Mouse (Mus musculus): ENCODE measurements at regions not wholly inside any gene's neighbourhood (a gene's known extent, or its start where the extent isn't known, plus 50 kb on each side); places are given as distances from the start of the nearest gene placed in this dataset.
A peak's percentile ranks its signal among the peaks of the same experiment; 100 is the strongest.

DNA sequence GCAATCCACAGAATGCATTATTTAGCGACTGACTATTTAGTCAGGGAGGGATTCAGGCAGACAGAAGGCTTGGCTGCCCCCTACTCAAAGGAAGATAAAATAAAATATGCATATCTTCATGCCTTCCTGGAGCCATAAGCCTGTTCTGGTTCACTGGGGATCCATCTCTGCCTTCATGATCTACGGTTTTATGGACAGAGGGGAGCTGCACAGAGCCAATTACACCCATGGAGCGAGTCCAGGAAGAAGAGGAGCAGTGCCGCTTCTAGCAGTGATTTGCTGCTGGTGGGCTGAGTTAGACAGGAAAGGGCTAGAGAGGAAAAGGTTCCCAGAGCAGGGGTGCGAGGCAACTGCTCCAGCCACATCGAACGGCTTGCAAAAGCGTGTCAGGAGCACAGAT, 248.2 kb upstream of the Camk1g start:
- H3K4me3 ChIP-seq, result no peak overlapping the region
- no peak overlapping the region for H3K9ac ChIP-seq
- ATAC-seq (ENCODE audit: insufficient number of reproducible peaks, low FRiP score, low TSS enrichment, low read depth), result no peak
- H3K4me2 ChIP-seq, result no peak overlapping the region
- H3K27ac ChIP-seq, result no peak overlapping the region
- no peaks in the 10 kb centered on the region for H3K36me3 ChIP-seq
- no peaks in the 10 kb centered on the region for H3K27me3 ChIP-seq
- no peaks in the 10 kb centered on the region for H3K9me3 ChIP-seq
- 45% methylated on average over 8 of the region's 8 CpGs for WGBS
- 0 out of 2 replicates have a peak, but pooled peaks cover 3% of the 10 kb centered on the region for H3K4me1 ChIP-seq

DNA sequence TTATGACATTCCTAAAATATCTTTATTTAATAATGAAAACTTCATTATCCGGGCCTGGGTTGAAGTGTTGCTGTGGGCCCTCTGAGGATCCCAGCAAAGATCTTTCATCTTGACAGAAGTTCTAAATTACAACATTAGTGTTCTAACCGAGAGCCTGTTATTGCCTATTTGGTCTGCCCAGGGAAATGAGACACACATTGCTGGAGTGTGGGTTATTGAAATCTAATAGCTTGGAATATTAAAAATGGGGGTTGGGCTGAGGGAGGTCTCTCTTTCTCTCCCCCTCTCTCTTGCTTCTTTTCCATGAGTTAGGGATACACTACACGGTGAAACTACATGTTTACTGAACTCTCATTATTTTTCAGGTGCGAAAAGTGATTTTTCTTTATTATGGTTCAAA, 240.4 kb upstream of the Camk1g start:
- 47% methylated on average over 4 of the region's 4 CpGs for WGBS
- Histone ChIP-seq H3K9ac (no peak overlapping the region), H3K36me3 (no peaks in the 10 kb centered on the region), H3K4me1 (no peaks in the 10 kb centered on the region), H3K4me3 (no peak overlapping the region), H3K4me2 (no peak overlapping the region), H3K27me3 (no peaks in the 10 kb centered on the region), H3K9me3 (no peaks in the 10 kb centered on the region), H3K27ac (no peak overlapping the region)
- ATAC-seq (ENCODE audit: insufficient number of reproducible peaks, low FRiP score, low TSS enrichment, low read depth), result no peak

DNA sequence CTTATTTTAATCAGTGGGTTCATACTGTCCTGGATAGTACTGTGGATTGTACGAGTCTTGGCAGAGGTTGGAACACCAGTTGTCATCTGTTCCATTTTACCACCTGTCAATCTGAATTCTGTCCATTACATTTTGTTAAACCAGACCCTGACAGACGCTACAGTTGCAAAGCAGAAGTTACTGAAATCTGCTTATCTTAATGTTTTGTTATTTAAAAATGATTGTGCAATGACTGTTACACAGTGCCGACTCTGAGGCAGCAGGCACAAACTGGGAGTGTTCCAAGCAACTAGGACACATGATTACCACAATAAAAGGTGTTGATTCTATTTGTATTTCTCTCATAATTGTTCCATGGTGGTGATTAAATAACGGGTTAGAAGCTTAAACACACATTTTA, 229.8 kb upstream of the Camk1g start:
- H3K27me3 ChIP-seq, result no peaks in the 10 kb centered on the region
- no peak overlapping the region for H3K27ac ChIP-seq
- H3K9ac ChIP-seq, result no peak overlapping the region
- no peak for ATAC-seq (ENCODE audit: insufficient number of reproducible peaks, low FRiP score, low TSS enrichment, low read depth)
- H3K36me3 ChIP-seq, result no peaks in the 10 kb centered on the region
- H3K4me2 ChIP-seq, result no peak overlapping the region
- 64% methylated on average over 4 of the region's 4 CpGs for WGBS
- H3K4me1 ChIP-seq, result no peaks in the 10 kb centered on the region
- H3K9me3 ChIP-seq, result no peaks in the 10 kb centered on the region
- no peak overlapping the region for H3K4me3 ChIP-seq

DNA sequence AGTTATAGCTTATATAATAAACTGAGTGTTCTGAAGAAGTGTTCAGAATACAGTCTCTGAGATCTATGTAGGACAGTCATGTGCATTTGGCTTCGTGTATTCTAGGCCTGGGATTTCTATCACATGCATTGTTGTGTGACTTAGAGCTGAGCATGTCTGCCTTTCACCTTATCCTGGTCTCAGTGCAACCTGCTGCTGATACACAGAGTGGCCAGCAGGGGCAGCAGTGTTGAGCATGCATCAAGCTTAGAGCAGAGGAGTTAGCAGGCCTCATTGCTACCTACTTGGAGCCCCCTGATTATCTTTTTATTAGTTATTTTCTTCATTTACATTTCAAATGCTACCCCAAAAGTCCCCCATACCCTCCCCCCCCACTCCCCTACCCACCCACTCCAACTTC, 229.1 kb upstream of the Camk1g start:
- 46% methylated on average over 1 of the region's 1 CpGs for WGBS
- Histone ChIP-seq H3K4me2 (no peak overlapping the region), H3K4me1 (no peaks in the 10 kb centered on the region)

DNA sequence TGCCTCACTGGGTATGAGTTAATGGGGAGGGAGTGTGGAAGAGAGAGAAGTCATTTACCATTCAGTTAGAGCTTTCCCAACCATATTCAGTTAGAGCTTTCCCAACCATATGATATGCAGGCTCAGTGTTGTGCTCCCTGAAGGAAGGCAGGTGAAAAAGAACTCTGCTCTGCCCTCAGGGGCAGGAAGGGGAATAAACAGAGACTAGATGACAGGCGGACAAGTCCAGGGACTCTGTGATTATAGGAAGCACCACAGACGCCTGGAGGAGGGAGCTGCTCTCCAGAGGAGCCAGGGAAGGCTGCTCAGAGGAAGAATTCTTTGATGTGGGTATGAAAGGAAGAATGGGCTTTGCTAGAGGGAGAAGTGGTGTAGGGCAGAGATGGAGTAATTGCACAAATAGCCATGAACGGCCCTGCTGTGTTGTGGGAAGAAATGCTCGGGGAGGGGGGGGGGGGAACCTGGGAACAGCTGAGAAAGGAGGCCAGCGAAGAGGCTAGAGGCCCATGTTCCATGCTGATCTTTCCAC, 220.3 kb upstream of the Camk1g start:
- H3K4me1 ChIP-seq, result peaks cover 11% of the 10 kb centered on the region; the same call in 1 of the 2 replicates
- no peaks in the 10 kb centered on the region for H3K9me3 ChIP-seq
- H3K36me3 ChIP-seq, result no peaks in the 10 kb centered on the region
- no peak for ATAC-seq (ENCODE audit: insufficient number of reproducible peaks, low FRiP score, low TSS enrichment, low read depth)
- H3K4me3 ChIP-seq, result no peak overlapping the region
- no peak overlapping the region for H3K9ac ChIP-seq
- H3K27ac ChIP-seq, result no peak overlapping the region
- 17% methylated on average over 5 of the region's 5 CpGs for WGBS
- no peaks in the 10 kb centered on the region for H3K27me3 ChIP-seq
- no peak overlapping the region for H3K4me2 ChIP-seq

More for the DNA sequence above, 229.1 kb upstream of the Camk1g start:
- Histone ChIP-seq H3K27ac (no peak overlapping the region), H3K9me3 (no peaks in the 10 kb centered on the region), H3K4me3 (no peak overlapping the region), H3K27me3 (no peaks in the 10 kb centered on the region), H3K9ac (no peak overlapping the region), H3K36me3 (no peaks in the 10 kb centered on the region)
- ATAC-seq (ENCODE audit: insufficient number of reproducible peaks, low FRiP score, low TSS enrichment, low read depth), result no peak

DNA sequence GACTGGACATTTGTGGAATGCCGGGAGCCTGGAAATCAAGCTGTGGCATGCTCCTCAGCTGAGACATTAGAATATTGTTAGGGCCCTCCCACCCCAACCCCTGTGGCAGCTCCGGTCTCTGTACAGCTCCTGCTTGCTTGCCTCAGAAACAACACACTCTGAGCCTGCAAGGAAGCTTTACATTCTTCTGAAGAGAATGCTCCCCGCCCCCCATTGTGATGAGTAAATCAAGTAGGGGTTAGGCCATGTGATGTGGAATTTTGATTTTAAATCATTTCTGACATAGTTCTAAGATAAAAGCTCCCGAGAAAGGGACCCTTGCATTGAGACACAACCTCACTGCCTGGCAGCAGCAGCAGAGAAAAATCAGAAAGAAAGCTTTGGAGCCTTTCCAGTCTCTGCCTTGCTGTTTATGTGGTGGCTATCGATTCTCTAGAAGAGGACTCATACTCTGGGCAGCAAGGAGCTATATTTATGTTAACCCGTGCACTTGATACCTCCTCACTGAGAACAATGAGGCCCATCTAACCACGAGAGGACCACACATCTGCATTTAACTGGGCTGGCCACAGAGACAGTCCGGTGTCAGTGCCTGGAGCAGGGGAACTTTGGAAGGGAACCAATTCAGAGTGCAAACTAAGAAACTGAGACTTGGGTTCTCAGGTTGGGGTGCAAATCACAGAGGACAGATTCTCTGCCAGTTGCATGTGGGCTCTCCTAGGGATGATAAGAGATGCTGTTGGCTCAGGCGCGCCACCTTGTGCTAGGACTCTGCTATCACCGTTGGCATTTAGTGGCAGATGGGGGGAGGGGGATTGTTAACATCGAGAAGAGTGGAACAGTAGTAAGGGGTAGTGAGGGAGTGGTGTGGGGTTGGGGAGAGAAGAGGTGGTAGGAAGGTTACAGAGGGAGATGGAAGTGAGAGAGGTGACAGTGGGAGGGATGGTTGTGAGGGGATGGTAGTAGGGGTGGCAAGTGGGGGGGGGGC, 218.7 kb upstream of the Camk1g start:
- 24% methylated on average over 12 of the region's 12 CpGs for WGBS
- peak overlapping the region; percentile 50 for H3K27ac ChIP-seq
- no peak for ATAC-seq (ENCODE audit: insufficient number of reproducible peaks, low FRiP score, low TSS enrichment, low read depth)

DNA sequence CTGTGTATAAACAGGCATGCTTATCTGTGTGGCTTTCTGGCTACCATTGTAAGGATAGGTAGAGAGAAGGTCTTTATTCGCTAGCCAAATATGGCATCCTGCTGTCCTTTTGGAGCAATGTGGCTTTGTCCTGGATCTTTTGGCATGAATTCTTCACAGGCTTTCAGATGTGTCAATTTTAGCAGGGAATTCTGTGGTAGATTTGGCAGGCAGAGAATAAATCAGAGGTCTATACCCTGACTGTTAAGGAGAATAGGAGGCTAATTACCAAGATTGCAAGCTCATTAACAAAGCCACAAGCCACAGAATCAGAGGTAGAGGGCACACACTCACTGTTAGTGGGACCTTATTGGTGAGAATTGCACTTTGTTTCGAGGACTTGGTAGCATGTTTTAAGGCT, 217.2 kb upstream of the Camk1g start:
- Histone ChIP-seq H3K36me3 (no peaks in the 10 kb centered on the region), H3K4me1 (peaks cover 11% of the 10 kb centered on the region; the same call in 1 of the 2 replicates), H3K27me3 (no peaks in the 10 kb centered on the region), H3K4me2 (no peak overlapping the region), H3K27ac (no peak overlapping the region), H3K9ac (no peak overlapping the region), H3K4me3 (no peak overlapping the region), H3K9me3 (no peaks in the 10 kb centered on the region)
- 81% methylated on average over 2 of the region's 2 CpGs for WGBS
- no peak for ATAC-seq (ENCODE audit: insufficient number of reproducible peaks, low FRiP score, low TSS enrichment, low read depth)

More for the DNA sequence above, 218.7 kb upstream of the Camk1g start:
- Histone ChIP-seq H3K36me3 (no peaks in the 10 kb centered on the region), H3K4me1 (peaks cover 11% of the 10 kb centered on the region; the same call in 1 of the 2 replicates), H3K4me3 (no peak overlapping the region), H3K9ac (no peak overlapping the region), H3K9me3 (no peaks in the 10 kb centered on the region), H3K4me2 (no peak overlapping the region), H3K27me3 (no peaks in the 10 kb centered on the region)

DNA sequence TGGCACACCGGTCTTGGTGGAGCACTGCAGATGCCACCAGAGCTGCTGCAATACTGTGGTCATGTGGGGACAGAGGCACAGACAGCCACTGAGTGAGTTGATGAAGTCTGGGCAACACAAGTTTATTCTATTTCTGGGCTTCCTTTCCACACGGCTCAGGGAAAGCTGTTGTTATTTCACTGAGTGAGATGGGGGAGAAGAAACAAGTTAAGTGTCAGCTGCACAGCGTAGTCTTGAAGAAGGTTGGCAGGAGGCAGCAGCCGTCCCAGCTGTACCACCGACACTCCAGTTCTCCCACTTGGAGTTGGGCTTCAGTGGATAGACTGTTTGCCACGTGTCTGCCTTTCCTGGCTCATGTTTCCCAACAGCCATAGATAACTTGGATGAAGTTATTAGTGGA, 216.8 kb upstream of the Camk1g start:
- H3K27ac ChIP-seq, result no peak overlapping the region

DNA sequence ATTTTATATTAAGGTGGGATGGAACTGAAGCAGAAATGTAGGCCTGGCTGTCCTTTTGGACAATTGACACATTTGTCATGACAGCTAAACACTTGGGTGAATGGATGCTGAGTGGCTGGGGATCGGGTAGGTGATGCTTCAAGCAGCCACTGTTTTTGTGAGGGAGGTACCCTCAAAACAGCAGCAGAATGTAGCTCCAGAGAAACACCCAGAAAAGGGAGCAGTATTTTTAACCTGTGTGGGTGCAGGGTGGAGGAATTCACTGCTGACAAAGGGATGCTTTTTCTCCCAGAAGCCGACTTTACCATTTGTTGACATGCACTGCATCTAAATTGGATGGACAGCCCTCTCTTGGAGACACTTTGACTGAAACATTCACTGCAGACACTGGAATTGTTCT, 213.7 kb upstream of the Camk1g start:
- Histone ChIP-seq H3K4me1 (peaks cover 9% of the 10 kb centered on the region; the same call in 1 of the 2 replicates), H3K4me3 (no peak overlapping the region), H3K9ac (no peak overlapping the region), H3K9me3 (no peaks in the 10 kb centered on the region), H3K27me3 (no peaks in the 10 kb centered on the region), H3K4me2 (no peak overlapping the region), H3K27ac (no peak overlapping the region), H3K36me3 (no peaks in the 10 kb centered on the region)
- ATAC-seq (ENCODE audit: insufficient number of reproducible peaks, low FRiP score, low TSS enrichment, low read depth), result no peak
- WGBS, result 69% methylated on average over 2 of the region's 2 CpGs

More for the DNA sequence above, 216.8 kb upstream of the Camk1g start:
- no peak for ATAC-seq (ENCODE audit: insufficient number of reproducible peaks, low FRiP score, low TSS enrichment, low read depth)
- H3K4me1 ChIP-seq, result peaks cover 11% of the 10 kb centered on the region; the same call in 1 of the 2 replicates
- no peaks in the 10 kb centered on the region for H3K9me3 ChIP-seq
- H3K4me3 ChIP-seq, result no peak overlapping the region
- no peak overlapping the region for H3K9ac ChIP-seq
- no peaks in the 10 kb centered on the region for H3K36me3 ChIP-seq
- WGBS, result 54% methylated on average over 6 of the region's 6 CpGs
- H3K4me2 ChIP-seq, result no peak overlapping the region
- H3K27me3 ChIP-seq, result no peaks in the 10 kb centered on the region

DNA sequence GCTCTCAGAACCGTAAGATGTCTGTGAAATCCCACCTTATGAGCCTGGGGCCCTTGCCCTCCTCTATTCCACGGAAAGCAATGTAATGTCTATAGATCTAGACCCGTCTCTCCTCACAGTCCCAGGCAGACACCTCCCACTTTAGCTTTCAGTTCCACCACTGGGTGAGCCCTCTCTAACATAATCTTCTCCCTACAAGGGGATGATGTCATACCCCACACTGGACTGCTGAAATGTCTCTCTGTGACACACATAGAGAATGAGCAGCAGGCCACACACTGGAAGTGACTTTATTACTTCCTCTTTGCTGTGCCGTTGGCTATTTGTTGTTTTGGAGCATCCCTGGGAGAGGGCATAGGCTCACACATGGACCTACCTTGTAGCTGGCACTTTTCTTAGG, 210.3 kb upstream of the Camk1g start:
- ATAC-seq (ENCODE audit: insufficient number of reproducible peaks, low FRiP score, low TSS enrichment, low read depth), result no peak
- no peaks in the 10 kb centered on the region for H3K36me3 ChIP-seq
- no peak overlapping the region for H3K9ac ChIP-seq
- H3K9me3 ChIP-seq, result no peaks in the 10 kb centered on the region
- 59% methylated on average over 4 of the region's 4 CpGs for WGBS
- no peaks in the 10 kb centered on the region for H3K27me3 ChIP-seq
- no peak overlapping the region for H3K4me2 ChIP-seq
- 0 out of 2 replicates have a peak, but pooled peaks cover 4% of the 10 kb centered on the region for H3K4me1 ChIP-seq
- H3K27ac ChIP-seq, result no peak overlapping the region
- no peak overlapping the region for H3K4me3 ChIP-seq

DNA sequence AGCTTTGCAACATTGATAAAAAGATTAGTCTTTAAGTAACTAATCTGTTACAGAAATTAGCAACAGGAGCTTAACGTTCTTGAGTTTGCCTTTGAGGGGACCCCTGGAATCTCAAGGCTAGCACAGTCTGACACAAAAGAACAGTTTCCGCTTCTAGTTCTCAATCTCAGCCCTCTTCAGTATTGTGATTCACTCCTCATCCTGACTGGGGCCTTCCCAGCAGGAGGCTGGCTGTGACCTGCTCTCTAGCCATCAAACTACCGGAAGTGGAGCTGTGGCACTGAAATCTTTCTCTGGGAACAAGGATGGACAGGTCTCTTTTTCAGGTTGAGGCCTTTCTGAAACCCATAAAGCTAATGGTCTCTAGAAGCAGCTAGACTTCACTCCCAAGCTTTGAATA, 209.6 kb upstream of the Camk1g start:
- Histone ChIP-seq H3K27ac (no peak overlapping the region), H3K9ac (no peak overlapping the region), H3K9me3 (no peaks in the 10 kb centered on the region), H3K4me3 (no peak overlapping the region), H3K36me3 (no peaks in the 10 kb centered on the region), H3K4me2 (no peak overlapping the region), H3K27me3 (no peaks in the 10 kb centered on the region), H3K4me1 (0 out of 2 replicates have a peak, but pooled peaks cover 4% of the 10 kb centered on the region)
- WGBS, result 76% methylated on average over 3 of the region's 3 CpGs
- ATAC-seq (ENCODE audit: insufficient number of reproducible peaks, low FRiP score, low TSS enrichment, low read depth), result no peak

DNA sequence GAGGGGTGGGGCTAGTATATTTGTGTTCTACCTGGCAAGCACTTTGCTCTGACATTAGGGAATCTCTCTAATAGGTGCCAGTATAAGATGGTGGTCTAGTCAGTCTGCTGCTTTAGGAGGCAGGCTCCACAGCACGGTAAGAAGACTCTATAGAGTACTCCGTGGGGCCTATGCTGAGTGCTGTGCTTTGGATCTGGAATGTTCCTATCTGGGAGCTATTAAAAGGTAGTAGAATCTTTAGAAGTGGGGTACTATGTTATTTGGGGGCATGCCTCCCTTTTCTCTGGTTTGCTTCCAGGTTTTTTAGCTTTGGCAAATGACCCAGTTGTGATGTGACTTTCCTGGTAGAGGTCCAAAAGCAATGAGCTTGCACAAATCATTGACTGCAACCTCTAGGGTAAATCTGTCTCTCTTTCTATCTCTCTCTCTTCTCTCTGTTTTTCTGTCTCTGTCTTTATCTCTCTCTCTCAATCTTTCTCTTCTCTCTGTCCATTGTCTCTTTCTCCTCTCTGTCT, 208.6 kb upstream of the Camk1g start:
- no peaks in the 10 kb centered on the region for H3K9me3 ChIP-seq
- no peak overlapping the region for H3K4me2 ChIP-seq
- WGBS, result 49% methylated on average over 2 of the region's 2 CpGs
- ATAC-seq (ENCODE audit: insufficient number of reproducible peaks, low FRiP score, low TSS enrichment, low read depth), result no peak
- no peak overlapping the region for H3K9ac ChIP-seq
- H3K4me1 ChIP-seq, result 0 out of 2 replicates have a peak, but pooled peaks cover 4% of the 10 kb centered on the region
- no peaks in the 10 kb centered on the region for H3K27me3 ChIP-seq
- H3K36me3 ChIP-seq, result no peaks in the 10 kb centered on the region
- no peak overlapping the region for H3K27ac ChIP-seq
- no peak overlapping the region for H3K4me3 ChIP-seq
